Mouse (Mus musculus): ENCODE data around the gene Thnsl2. TPM values are rescaled to one million over a fixed set of nuclear protein-coding genes. Genes with fewer than 3 reads are reported as not detected.
A peak's percentile ranks its signal among the peaks of the same experiment; 100 is the strongest.

Thnsl2 gene
- not detected in 2 replicates for polyA plus RNA-seq (2011; ENCODE audit: insufficient read depth, insufficient read length, low replicate concordance, missing spikeins)

DNA sequence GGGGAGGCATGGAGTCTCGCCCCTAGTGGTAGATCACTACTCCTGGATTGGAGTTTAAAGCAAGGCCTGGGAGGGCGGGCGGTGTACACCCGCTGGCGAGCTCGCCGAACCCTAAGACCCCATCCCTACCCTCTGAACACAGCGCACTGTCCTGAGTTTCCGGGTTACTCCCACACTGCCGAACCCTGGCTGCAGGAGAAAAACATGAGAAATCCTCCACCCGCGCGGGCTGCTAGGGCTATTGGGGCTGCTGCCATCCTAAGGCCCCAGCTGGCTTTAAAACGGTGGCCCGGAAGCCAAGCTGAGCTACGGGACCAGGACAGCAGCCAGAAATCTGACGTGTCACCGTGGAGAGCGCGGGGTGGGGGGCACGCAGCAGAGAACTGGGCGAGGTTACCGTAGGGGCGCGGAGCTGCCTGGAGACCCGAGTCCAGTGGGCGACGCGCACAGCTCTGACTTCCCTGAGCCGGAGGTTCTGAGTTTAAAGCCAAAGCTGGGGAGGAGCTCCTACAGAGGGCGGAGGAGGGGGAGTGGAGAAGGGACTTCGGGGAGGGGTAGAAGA is at the start of gene Thnsl2:
Gene Thnsl2, minus strand, starts transcription at position 546 of the 562 bp plus-strand sequence.
- H3K4me3 ChIP-seq (replicated peaks; ENCODE audit: control insufficient read depth, low read depth, low read length), result peak within 1 kb of the TSS; percentile 53
- WGBS, result 1% methylated on average over 32 of the region's 32 CpGs
- TF ChIP-seq POLR2A (IDR thresholded peaks at IDR 0.05; ENCODE audit: borderline replicate concordance, control insufficient read depth, low read depth, low read length) (no peak), CTCF (IDR thresholded peaks at IDR 0.05; ENCODE audit: control insufficient read depth, insufficient read depth, low read length) (no peak)
- no peak within 1 kb of the TSS; the same call in 1 of the 2 replicates for H3K27ac ChIP-seq (ENCODE audit: control insufficient read depth, insufficient read depth, low read depth, low read length, poor library complexity)
- H3K4me1 ChIP-seq (ENCODE audit: control insufficient read depth, insufficient read depth, low read length), result no peaks in the 10 kb centered on the region

GRCm38 (mm10) chr6:71193151-71193740 is 49.0 kb upstream of the Thnsl2 start:
- H3K4me1 ChIP-seq (ENCODE audit: control insufficient read depth, insufficient read depth, low read length), result no peaks in the 10 kb centered on the region
- WGBS, result 78% methylated on average over 6 of the region's 6 CpGs
- H3K4me3 ChIP-seq (replicated peaks; ENCODE audit: control insufficient read depth, low read depth, low read length), result no peak overlapping the region
- no peak overlapping the region for H3K27ac ChIP-seq (ENCODE audit: control insufficient read depth, insufficient read depth, low read depth, low read length, poor library complexity)
- no peak for TF ChIP-seq POLR2A (IDR thresholded peaks at IDR 0.05; ENCODE audit: borderline replicate concordance, control insufficient read depth, low read depth, low read length)
- no peak for TF ChIP-seq CTCF (IDR thresholded peaks at IDR 0.05; ENCODE audit: control insufficient read depth, insufficient read depth, low read length)

DNA sequence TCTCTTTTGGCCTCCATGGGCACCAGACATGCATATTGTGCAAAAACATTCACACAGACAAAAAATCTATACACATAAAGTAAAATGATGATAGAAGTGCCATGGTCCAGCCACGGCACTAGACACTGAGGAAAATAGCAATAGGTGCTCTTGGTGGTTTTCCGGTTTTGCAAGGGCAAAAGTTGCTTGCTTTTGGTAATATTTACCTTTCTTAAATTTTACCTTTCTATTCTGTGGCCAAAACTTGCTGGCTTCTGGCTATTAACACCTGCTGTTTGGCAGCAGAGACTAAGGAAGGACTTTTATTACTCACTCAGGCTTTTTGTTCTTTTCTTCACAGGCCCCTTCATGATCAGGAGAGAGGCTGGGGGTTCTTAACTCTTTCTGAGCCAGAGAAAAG is 46.3 kb upstream of the Thnsl2 start:
- no peak for TF ChIP-seq CTCF (IDR thresholded peaks at IDR 0.05; ENCODE audit: control insufficient read depth, insufficient read depth, low read length)
- no peak for TF ChIP-seq POLR2A (IDR thresholded peaks at IDR 0.05; ENCODE audit: borderline replicate concordance, control insufficient read depth, low read depth, low read length)
- H3K27ac ChIP-seq (ENCODE audit: control insufficient read depth, insufficient read depth, low read depth, low read length, poor library complexity), result no peak overlapping the region
- H3K4me1 ChIP-seq (ENCODE audit: control insufficient read depth, insufficient read depth, low read length), result no peaks in the 10 kb centered on the region
- no peak overlapping the region for H3K4me3 ChIP-seq (replicated peaks; ENCODE audit: control insufficient read depth, low read depth, low read length)
- WGBS, result 92% methylated on average over 2 of the region's 2 CpGs

DNA sequence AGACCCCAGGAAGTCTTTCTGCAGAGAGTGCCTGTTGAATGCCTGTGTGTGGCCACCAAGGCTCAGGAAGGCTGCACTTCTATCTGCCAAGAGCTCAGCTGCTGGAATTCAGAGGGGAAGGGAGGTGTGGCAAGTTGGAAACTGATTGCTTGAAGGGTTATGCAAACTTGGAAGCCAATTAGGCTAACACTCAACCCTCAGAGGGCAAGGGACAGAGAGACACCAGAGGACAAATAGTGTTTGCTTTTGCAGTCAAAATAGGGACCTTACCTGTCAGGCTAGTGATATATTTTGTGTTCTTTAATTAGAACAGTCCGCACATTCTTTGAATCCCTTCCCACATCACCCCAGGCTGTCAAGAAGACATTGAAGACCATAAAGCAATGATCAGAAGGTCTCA is 45.3 kb upstream of the Thnsl2 start:
- no peak overlapping the region for H3K27ac ChIP-seq (ENCODE audit: control insufficient read depth, insufficient read depth, low read depth, low read length, poor library complexity)
- no peaks in the 10 kb centered on the region for H3K4me1 ChIP-seq (ENCODE audit: control insufficient read depth, insufficient read depth, low read length)
- 80% methylated on average over 1 of the region's 1 CpGs for WGBS
- TF ChIP-seq CTCF (IDR thresholded peaks at IDR 0.05; ENCODE audit: control insufficient read depth, insufficient read depth, low read length) (no peak), POLR2A (IDR thresholded peaks at IDR 0.05; ENCODE audit: borderline replicate concordance, control insufficient read depth, low read depth, low read length) (no peak)
- H3K4me3 ChIP-seq (replicated peaks; ENCODE audit: control insufficient read depth, low read depth, low read length), result no peak overlapping the region

DNA sequence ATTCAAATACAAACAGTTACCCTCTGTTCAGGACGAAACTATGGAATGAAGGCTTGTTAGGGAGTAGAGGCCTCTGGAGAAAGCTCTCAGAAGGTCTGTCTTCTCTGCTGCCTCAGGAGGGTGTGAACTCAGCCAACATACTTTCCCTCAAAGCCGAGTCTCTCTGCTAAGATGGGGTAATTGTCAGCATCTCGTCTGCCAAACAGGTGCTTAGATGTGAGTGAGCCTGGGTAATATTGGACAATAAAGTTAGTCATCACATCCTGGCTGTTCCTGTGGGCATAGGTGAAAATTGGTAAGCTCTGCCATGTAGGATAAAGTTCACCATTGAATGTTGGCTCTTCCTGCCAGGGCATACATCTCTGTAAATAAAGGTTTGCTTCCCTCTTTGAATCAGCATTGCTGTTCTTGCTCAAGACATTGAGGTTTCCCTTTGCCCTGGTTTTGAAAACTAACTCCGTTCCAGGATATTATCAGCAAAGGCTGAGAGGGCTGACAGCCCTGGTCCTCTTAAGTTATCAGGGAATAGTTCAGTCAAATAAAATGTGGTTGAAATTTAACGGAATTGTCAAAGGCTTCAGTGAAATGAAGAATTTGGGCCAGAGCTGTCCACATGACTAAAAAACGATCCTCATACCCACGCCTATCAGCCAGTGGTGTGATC is 40.8 kb upstream of the Thnsl2 start:
- H3K4me1 ChIP-seq (ENCODE audit: control insufficient read depth, insufficient read depth, low read length), result no peaks in the 10 kb centered on the region
- no peak overlapping the region for H3K4me3 ChIP-seq (replicated peaks; ENCODE audit: control insufficient read depth, low read depth, low read length)
- TF ChIP-seq CTCF (IDR thresholded peaks at IDR 0.05; ENCODE audit: control insufficient read depth, insufficient read depth, low read length) (no peak), POLR2A (IDR thresholded peaks at IDR 0.05; ENCODE audit: borderline replicate concordance, control insufficient read depth, low read depth, low read length) (no peak)
- WGBS, result 69% methylated on average over 7 of the region's 7 CpGs
- no peak overlapping the region for H3K27ac ChIP-seq (ENCODE audit: control insufficient read depth, insufficient read depth, low read depth, low read length, poor library complexity)

DNA sequence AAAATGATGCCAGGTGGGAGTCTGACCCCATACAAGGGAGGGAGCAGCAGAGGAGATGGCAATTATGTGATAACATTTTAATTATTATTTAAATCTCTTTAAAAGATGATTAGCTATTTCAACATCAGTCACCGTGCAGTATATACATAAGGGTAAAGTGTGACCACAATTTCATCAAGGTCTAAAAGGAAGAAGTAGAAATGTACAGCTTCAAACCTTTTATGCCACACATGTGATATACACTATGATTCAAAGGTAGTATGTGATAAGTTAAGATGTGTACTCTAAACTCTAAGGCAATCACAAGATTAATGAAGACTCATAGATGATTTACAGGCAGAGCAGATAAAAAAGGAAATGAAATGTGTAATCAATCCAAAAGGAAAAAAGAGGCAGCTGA is 36.4 kb upstream of the Thnsl2 start:
- H3K4me3 ChIP-seq (replicated peaks; ENCODE audit: control insufficient read depth, low read depth, low read length), result no peak overlapping the region
- H3K4me1 ChIP-seq (ENCODE audit: control insufficient read depth, insufficient read depth, low read length), result no peaks in the 10 kb centered on the region
- no peak for TF ChIP-seq POLR2A (IDR thresholded peaks at IDR 0.05; ENCODE audit: borderline replicate concordance, control insufficient read depth, low read depth, low read length)
- no peak overlapping the region for H3K27ac ChIP-seq (ENCODE audit: control insufficient read depth, insufficient read depth, low read depth, low read length, poor library complexity)
- 64% methylated on average over 1 of the region's 1 CpGs for WGBS

DNA sequence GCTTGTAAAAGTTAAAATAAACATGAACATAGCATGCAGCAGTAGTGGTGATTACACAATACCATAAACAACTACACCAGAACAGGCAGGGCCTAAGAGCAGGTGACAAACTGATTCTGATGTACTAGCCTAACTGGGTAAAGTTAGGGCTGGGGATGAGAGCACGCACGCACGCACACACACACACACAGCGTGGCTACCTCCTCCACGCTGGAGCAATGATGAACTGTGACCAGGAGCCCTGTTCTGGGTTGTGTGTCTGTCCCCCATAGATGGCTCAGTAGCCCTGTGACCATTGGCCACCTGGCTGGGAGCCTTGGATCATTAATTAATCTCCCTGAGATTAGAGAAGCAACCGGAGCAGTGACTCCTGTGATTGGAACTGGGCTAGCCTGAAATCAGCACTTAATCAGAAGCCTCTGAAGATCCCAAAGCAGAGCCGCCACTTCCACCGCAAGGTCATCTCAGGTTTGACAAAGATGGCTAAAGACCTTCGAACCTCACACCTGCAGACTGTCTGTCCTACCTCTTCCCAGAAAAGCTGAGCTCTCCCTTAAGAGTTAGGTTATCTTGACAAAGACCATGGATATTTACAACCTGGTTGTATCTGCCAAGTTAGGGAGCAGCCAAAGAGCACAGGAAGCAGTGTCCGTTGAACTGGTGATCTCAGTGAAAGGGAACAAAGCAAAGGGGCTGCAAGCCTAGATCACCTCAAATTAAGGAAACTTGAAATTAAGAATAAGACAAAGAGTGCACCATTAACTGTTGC is 28.8 kb upstream of the Thnsl2 start:
- TF ChIP-seq POLR2A (IDR thresholded peaks at IDR 0.05; ENCODE audit: borderline replicate concordance, control insufficient read depth, low read depth, low read length) (no peak), CTCF (IDR thresholded peaks at IDR 0.05; ENCODE audit: control insufficient read depth, insufficient read depth, low read length) (no peak)
- H3K4me3 ChIP-seq (replicated peaks; ENCODE audit: control insufficient read depth, low read depth, low read length), result no peak overlapping the region
- no peaks in the 10 kb centered on the region for H3K4me1 ChIP-seq (ENCODE audit: control insufficient read depth, insufficient read depth, low read length)
- WGBS, result 87% methylated on average over 10 of the region's 10 CpGs
- H3K27ac ChIP-seq (ENCODE audit: control insufficient read depth, insufficient read depth, low read depth, low read length, poor library complexity), result no peak overlapping the region

GRCm38 (mm10) chr6:71166551-71167169 is 22.4 kb upstream of the Thnsl2 start:
- Histone ChIP-seq H3K4me1 (ENCODE audit: control insufficient read depth, insufficient read depth, low read length) (no peaks in the 10 kb centered on the region), H3K27ac (ENCODE audit: control insufficient read depth, insufficient read depth, low read depth, low read length, poor library complexity) (no peak overlapping the region), H3K4me3 (replicated peaks; ENCODE audit: control insufficient read depth, low read depth, low read length) (no peak overlapping the region)
- TF ChIP-seq CTCF (IDR thresholded peaks at IDR 0.05; ENCODE audit: control insufficient read depth, insufficient read depth, low read length) (no peak), POLR2A (IDR thresholded peaks at IDR 0.05; ENCODE audit: borderline replicate concordance, control insufficient read depth, low read depth, low read length) (no peak)
- 27% methylated on average over 6 of the region's 6 CpGs for WGBS
